Mouse (Mus musculus): ENCODE data around the gene Cebpb.

The Cebpb gene

DNA sequence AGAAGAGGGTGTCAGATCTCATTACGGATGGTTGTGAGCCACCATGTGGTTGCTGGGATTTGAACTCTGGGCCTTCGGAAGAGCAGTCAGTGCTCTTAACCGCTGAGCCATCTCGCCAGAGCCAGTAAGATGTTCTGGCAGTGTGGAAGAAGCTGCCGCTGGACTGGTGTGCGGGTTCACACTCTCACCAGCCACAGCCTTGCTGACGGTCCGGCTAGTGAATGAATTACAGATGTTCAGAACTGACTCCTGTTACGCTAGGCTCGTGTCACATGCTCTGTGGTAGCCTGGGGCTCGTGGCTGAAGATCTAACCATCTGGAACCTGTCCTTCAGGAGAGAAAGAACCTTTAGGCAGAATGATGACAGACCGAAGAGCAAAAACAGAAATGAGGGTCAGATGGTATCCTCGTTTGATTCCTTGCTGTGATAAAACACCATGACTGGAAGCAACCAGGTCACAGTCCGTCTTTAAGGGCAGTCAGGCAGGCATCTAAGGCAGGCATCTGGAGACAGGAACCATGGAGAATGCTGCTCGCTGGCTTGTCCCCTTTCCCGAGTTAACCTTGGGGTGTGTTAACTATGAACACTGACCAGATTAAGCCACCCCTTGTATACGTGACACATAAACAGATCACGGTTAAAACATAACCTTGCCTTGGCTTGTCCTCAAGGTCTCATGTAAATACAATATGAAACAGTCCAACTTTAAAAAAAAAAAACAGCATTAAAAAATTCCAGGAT lies 22.6 kb upstream of the Cebpb start:
- no peak for DNase-seq (ENCODE audit: low spot score)

- DNase-seq (ENCODE audit: low spot score) = no peak
These were observed 20.3 kb upstream of the Cebpb start for GRCm38 (mm10) chr2:167668426-167668825.

GRCm38 (mm10) chr2:167669398-167669797 lies 19.3 kb upstream of the Cebpb start:
- DNase-seq (ENCODE audit: low spot score) = no peak

- DNase-seq (ENCODE audit: low spot score) = no peak
These were observed 17.5 kb upstream of the Cebpb start for GRCm38 (mm10) chr2:167671101-167671633.

- no peak for DNase-seq (ENCODE audit: low spot score)
These were observed 16.5 kb upstream of the Cebpb start for GRCm38 (mm10) chr2:167672212-167672685.

DNA sequence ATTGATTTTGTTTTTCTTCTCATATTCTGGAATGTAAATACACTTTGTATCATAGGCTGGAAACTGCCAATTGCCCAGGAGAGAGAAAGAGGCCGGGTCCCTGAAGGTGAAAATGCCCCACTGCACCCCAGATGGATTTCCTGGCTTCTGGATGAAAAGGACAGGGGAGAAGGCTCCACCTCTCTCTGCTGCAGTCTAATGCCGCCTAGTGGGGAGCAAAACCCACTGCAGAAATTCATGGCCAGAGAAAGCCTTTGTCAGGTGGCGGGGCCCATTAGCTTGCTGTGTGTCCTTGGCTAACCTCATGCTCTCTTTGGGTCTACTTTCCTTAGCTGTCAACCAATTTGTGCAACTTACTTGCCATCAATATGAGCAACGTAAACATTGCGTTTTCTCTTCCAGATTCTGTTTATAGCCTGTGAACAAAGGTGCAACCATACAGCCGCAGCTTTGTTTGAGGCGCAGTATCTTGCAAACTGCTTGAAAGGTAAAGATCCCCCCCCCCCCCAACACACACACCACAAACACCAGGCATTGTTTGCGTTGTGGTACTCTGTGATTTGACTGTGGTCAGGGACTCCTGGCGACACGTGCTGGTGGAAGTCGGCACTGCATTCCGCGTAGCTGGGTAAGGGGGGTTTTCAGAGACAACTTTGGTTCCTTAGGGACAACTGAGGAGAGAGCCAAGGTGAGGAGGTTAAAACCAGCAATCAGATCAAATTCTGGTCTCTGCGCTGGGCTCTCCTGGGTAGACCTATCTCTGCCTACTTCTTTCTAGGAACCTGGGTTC lies 13.4 kb upstream of the Cebpb start:
- DNase-seq (ENCODE audit: low spot score) = no peak

- no peak for DNase-seq (ENCODE audit: low spot score)
These were observed 10.1 kb upstream of the Cebpb start for GRCm38 (mm10) chr2:167678600-167678999.

- DNase-seq (ENCODE audit: low spot score) = peak; percentile 80
These were observed 8.7 kb upstream of the Cebpb start for GRCm38 (mm10) chr2:167679902-167680430.

- DNase-seq (ENCODE audit: low spot score) = peak; percentile 64
These were observed 8.1 kb upstream of the Cebpb start for GRCm38 (mm10) chr2:167680657-167681056.

DNA sequence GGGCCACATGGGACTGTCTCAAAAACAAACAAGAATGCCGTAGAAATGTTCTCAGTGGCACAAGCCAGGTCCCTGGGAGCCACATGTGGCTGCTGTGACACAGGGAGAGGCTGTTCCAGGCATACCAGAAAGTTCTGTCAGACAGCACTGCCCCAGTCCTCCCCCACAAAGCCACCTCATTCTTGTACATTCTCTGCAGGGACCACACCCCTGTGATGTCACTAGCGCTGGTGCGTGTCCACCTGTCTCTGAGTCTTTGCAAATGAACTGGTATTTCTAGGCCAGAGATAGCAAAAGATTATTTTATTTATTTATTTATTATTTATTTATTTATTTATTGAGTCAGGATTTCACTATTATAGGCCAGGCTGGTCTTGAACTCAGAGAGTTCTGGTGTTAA lies 5.0 kb upstream of the Cebpb start:
- DNase-seq (ENCODE audit: low spot score) = no peak

- peak; percentile 95 for DNase-seq (ENCODE audit: low spot score)
These were observed 3.6 kb upstream of the Cebpb start for GRCm38 (mm10) chr2:167685137-167685536.

- DNase-seq (ENCODE audit: low spot score) = no peak
These were observed 2.9 kb upstream of the Cebpb start for GRCm38 (mm10) chr2:167685865-167686264.

DNA sequence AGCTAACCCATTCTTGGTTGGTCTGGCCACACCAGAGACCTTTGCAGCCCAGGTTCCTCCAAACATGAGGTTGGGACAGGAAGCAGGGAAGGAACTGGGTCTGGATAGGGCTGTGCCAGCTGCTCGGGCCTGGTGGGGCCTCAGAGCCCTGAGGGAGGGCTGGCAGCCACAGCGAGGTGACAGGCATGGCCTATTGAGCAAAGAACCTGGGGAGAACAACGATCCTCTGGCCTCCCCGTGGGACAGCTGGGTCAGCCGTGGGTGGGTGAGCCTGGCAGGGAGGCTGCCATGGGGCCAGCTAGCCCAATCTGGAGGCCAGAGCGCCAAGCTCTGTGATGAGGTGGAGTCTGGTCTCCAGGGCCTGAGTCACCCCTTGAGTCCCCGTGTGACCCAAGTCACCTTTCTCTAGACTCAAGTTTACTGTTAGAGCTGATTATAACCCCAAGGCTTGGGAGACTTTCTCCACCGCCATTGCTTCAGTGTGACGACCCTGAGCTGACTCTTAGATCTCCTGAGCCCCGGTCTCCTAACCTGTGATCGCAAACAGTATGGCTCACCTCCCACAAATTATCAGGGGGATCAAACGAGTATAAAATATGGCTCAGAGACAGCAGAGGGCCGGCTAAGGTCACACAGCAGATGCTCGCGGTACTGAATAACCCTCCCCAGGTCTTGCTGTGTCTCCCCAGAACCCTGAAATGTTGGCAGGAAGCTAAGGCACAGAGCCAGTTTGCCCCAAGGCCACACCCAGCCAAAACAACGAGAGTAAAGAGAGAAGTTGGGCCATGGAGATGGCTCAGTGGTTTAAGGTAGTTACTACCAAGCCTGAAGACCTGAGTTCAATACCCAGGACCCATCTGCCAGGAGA lies 2.1 kb upstream of the Cebpb start:
- DNase-seq (ENCODE audit: low spot score) = no peak

- DNase-seq (ENCODE audit: low spot score) = no peak
These were observed 1.5 kb upstream of the Cebpb start for GRCm38 (mm10) chr2:167687250-167687586.

GRCm38 (mm10) chr2:167687651-167688101 lies 1.0 kb upstream of the Cebpb start:
- DNase-seq (ENCODE audit: low spot score) = peak; percentile 38

- no peak for DNase-seq (ENCODE audit: low spot score)
These were observed 603 bp upstream of the Cebpb start for GRCm38 (mm10) chr2:167688126-167688497.

DNA sequence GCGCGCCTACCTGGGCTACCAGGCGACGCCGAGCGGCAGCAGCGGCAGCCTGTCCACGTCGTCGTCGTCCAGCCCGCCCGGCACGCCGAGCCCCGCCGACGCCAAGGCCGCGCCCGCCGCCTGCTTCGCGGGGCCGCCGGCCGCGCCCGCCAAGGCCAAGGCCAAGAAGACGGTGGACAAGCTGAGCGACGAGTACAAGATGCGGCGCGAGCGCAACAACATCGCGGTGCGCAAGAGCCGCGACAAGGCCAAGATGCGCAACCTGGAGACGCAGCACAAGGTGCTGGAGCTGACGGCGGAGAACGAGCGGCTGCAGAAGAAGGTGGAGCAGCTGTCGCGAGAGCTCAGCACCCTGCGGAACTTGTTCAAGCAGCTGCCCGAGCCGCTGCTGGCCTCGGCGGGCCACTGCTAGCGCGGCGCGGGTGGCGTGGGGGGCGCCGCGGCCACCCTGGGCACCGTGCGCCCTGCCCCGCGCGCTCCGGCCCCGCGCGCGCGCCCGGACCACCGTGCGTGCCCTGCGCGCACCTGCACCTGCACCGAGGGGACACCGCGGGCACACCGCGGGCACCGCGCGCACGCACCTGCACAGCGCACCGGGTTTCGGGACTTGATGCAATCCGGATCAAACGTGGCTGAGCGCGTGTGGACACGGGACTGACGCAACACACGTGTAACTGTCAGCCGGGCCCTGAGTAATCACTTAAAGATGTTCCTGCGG lies 945 bp downstream of the Cebpb start, which contains the start of gene Tmem189:
Tmem189 (minus strand) TSS at position 322 of the 718 bp plus-strand sequence.
- DNase-seq (ENCODE audit: low spot score) = peak; percentile 71

DNA sequence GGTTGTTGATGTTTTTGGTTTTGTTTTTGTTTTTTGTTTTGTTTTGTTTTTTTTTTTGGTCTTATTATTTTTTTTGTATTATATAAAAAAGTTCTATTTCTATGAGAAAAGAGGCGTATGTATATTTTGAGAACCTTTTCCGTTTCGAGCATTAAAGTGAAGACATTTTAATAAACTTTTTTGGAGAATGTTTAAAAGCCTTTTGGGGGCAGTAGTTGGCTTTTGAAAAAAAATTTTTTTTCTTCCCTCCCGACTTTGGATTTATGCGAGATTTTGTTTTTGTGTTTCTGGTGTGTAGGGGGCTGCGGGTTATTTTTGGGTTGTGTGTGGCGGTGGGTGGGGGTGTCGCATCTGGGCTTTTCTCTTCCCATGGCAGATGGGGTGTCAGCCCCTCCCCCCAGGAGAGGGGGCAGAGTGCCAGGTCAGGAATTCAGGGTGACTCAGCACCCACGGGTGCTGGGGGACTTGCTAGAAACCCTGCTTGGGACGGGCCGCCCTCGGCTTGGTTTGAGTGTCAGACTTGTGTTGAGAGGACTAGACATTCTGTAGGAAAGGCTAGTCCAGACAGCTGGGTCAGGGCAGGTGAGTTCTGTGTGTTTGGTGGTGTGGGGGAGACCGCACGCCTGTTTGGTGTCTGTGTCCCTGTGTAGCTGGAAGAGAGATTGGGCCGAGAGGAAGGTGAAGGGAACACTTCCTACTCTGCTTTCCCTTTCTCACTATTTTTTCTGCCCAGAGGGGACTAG lies 1.7 kb downstream of the Cebpb start:
- DNase-seq (ENCODE audit: low spot score) = peak; percentile 66

DNA sequence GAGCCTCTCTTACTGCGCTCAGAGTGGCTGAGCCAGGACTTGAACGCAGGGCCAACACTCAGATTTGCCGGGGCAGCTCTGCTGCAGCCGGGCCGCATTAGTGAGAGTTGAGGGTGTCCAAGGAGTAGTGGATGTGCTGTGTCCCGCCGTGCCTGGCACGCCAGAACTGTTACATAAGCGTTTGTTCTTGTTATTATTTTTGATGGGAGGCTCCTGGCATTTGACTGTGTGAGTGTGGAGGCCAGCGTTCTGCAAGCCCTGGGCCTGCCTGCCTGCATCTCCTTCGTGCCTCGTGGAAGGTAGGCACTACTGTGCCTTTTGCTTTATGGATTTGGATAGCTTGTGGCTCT lies 2.2 kb downstream of the Cebpb start:
- peak; percentile 57 for DNase-seq (ENCODE audit: low spot score)

DNA sequence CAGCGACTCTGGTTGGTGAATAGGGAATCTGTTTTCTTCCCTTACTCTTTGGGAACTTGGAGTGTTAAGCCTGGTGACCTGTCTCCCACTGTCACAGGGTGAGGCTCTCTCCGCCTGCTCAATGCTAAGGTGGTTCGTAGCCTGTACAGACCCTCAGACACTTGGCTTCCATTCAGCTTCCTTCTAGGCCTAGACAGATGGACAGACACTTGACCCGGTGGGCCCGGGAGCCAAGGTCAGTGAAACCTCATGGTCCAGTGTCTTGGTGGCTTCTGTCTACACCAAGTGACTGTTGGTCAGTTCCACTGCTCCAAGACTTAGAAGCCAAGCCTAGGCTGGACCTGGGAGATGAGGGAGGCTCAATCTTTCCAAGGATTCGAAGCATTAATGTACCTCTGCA lies 2.7 kb downstream of the Cebpb start:
- DNase-seq (ENCODE audit: low spot score) = no peak

All from urinary bladder, postnatal 14 days (tissue).